Mouse (Mus musculus) kidney, embryonic 14.5 days (tissue): ENCODE results near the gene 1700001J03Rik. TPM values are rescaled to one million over a fixed set of nuclear protein-coding genes. Genes with fewer than 3 reads are reported as not detected.
"Not testable (repeated sequence)": the region's sequence is repeated elsewhere in the genome, so short reads cannot be mapped to it uniquely, and the experiment has no call there.

Experiments
- ATAC-seq: fragments of 200-750 bp; cut with Nextera tagmentation; 2 replicates; pipeline ENCODE4 v1.8.0; 2017; ENCODE audit warnings: moderate number of reproducible peaks, mild to moderate bottlenecking, moderate TSS enrichment, moderate library complexity; ENCODE audit not compliant: low FRiP score, low TSS enrichment
- H3K27ac ChIP-seq: fragments of 300-500 bp; sonication (generic); 2 replicates; pipeline ENCODE4 v1.5.1; 2014; ENCODE audit warnings: low read depth, mild to moderate bottlenecking, low read length, moderate library complexity, mixed read lengths
- H3K27me3 ChIP-seq: fragments of 300-500 bp; sonication (generic); 2 replicates; pipeline ENCODE4 v1.6.1; 2014; ENCODE audit warnings: mild to moderate bottlenecking, low read length; ENCODE audit not compliant: control insufficient read depth, insufficient read depth
- H3K36me3 ChIP-seq: fragments of 300-500 bp; sonication (generic); 2 replicates; pipeline ENCODE4 v1.6.1; 2014; ENCODE audit warnings: low read length, mixed read lengths; ENCODE audit not compliant: control insufficient read depth, insufficient read depth
- H3K4me1 ChIP-seq: fragments of 300-500 bp; sonication (generic); 2 replicates; pipeline ENCODE4 v1.6.1; 2014; ENCODE audit warnings: low read length, mixed read lengths; ENCODE audit not compliant: control insufficient read depth, insufficient read depth
- H3K4me2 ChIP-seq: fragments of 300-500 bp; sonication (generic); replicated peaks from 2 replicates; pipeline ENCODE4 v1.6.1; 2014; ENCODE audit warnings: low read depth, mild to moderate bottlenecking, low read length
- H3K4me3 ChIP-seq: fragments of 300-500 bp; sonication (generic); 2 replicates; pipeline ENCODE4 v1.5.1; 2014; ENCODE audit warnings: mild to moderate bottlenecking, low read length
- H3K9ac ChIP-seq: fragments of 300-500 bp; sonication (generic); 2 replicates; pipeline ENCODE4 v1.6.1; 2014; ENCODE audit warnings: low read depth, mild to moderate bottlenecking, low read length, moderate library complexity
- H3K9me3 ChIP-seq: fragments of 300-500 bp; sonication (generic); 2 replicates; pipeline ENCODE4 v1.6.1; 2016; ENCODE audit warnings: low read length; ENCODE audit not compliant: control insufficient read depth
- WGBS: fragments of 180-500 bp; shearing (Covaris S2); extraction: QIAGEN DNeasy Blood & Tissue Kit; methylation state at CpG from one replicate; pipeline ENCODE4 v1.1.7; 2014; 5-methylcytosine and 5-hydroxymethylcytosine counted together
- polyA plus RNA-seq: library from polyadenylated mRNA; unstranded; fragments of >200 nt; fragmentation: Nextera tagmentation; extraction: Ambion mirVana; gene quantifications from 2 replicates; pipeline ENCODE4 v1.2.1, GENCODE M21; 2014

Gene 1700001J03Rik
- 1.1 TPM in 1 of 2 replicates, not detected in the other for polyA plus RNA-seq

DNA sequence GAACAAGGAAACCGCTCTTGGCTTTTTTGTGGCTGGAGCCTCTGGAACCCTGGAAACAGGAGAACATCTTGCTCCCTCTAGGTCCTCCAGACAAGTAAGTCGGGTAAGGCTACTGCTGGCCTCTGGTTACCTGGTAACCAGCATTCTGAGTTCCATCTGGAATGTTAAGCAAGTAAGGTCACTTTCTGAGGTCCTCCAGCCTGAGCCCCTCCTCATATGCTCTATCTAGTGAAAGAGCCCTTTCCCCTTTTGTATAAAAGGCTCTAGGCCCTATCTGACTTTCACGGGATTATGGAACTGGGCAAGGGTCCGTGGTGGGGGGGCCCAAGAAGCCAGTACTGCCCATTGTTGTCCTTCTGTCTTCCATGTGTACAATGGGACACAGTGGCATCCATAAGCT, at the start of gene 1700001J03Rik:
Gene 1700001J03Rik, minus strand, starts transcription at position 101 of the 400 bp plus-strand sequence.
- H3K9ac ChIP-seq, H3K36me3 ChIP-seq, H3K27ac ChIP-seq, H3K9me3 ChIP-seq, H3K27me3 ChIP-seq, H3K4me3 ChIP-seq, ATAC-seq, H3K4me2 ChIP-seq, H3K4me1 ChIP-seq: not testable (repeated sequence)
- 80% methylated on average over 4 of the region's 4 CpGs for WGBS

DNA sequence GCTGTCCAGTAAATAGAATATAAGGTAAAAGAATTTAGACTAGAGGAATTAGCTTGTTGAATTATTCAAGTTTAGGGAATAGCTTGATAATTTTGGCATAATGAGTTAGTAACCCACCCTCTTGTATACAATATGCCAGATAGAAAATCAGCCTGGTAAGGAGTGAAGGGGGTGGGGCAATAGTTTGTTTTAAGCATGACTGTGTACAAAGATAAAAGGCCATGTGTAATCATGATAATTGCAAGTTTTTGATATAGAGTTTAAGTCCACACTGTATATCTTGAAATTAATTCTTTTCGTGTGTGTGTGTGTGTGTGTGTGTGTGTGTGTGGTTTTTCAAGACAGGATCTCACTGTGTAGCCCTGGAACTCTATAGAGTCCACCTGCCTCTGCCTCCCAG, 49.2 kb upstream of the 1700001J03Rik start:
- Histone ChIP-seq H3K4me2 (no peak overlapping the region), H3K27ac (no peak overlapping the region), H3K36me3 (no peaks in the 10 kb centered on the region), H3K9me3 (no peaks in the 10 kb centered on the region), H3K4me3 (no peak overlapping the region), H3K27me3 (no peaks in the 10 kb centered on the region), H3K4me1 (peaks cover 8% of the 10 kb centered on the region), H3K9ac (no peak overlapping the region)
- 88% methylated on average over 1 of the region's 1 CpGs for WGBS
- ATAC-seq = no peak

DNA sequence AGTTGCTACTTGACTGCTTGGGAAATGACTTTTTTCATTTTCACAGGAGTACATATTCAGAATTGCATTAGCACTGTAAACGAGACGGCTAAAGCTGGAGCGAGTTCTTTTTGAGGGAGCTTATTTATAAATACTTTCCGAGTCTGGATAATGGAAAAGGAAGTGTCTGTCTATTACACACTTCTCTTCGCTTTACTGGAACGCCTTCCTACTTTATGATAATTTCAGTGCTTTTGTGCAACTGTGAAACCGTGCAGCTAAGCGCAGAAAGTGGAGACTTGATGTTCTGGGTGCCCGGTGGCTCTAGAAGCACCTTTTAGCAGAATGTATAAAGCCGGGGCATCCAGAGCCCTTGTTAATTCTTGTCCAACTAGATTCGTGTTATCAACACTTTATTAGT, 47.7 kb upstream of the 1700001J03Rik start:
- no peaks in the 10 kb centered on the region for H3K27me3 ChIP-seq
- no peaks in the 10 kb centered on the region for H3K9me3 ChIP-seq
- H3K4me1 ChIP-seq = peaks cover 2% of the 10 kb centered on the region; the same call in 1 of the 2 replicates
- H3K4me2 ChIP-seq = peak overlapping the region; percentile 60
- 71% methylated on average over 11 of the region's 11 CpGs for WGBS
- peak overlapping the region; percentile 76 for H3K4me3 ChIP-seq
- H3K9ac ChIP-seq = peak overlapping the region; percentile 9; the same call in 1 of the 2 replicates
- H3K36me3 ChIP-seq = no peaks in the 10 kb centered on the region
- no peak for ATAC-seq
- no peak overlapping the region for H3K27ac ChIP-seq

DNA sequence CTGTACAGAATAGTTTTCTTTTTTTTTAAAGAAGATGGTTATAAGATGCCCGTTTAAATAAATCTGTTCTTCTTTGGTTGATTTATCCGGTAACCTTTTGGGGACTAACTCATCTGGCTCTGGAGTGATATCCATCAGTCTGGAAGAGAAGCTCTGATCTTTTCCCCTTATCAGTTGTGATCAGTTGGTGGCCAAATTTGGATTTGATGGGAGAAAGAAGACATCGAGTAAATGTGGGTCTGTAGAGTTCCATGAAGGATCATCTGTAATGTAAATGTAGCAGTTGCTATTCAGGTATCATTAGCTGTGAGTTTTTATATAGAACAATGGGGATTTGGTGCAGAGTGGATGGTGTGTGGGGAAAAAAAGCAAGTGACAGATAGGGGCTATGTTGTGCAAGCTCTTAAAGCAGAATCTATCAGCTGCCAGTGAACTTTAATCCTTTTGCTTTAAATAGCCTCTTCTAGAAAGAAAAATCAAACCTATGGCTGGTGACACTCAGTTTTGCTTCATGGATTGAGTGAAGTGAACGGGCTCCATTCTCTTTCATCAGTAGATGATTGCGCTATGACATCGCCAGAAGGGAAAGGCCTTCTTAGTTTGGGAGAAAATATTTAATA, 47.1 kb upstream of the 1700001J03Rik start:
- no peaks in the 10 kb centered on the region for H3K27me3 ChIP-seq
- 38% methylated on average over 6 of the region's 6 CpGs for WGBS
- H3K9me3 ChIP-seq = no peaks in the 10 kb centered on the region
- no peak overlapping the region for H3K27ac ChIP-seq
- H3K9ac ChIP-seq = peak overlapping the region; percentile 91
- H3K36me3 ChIP-seq = no peaks in the 10 kb centered on the region
- peaks cover 2% of the 10 kb centered on the region; the same call in 1 of the 2 replicates for H3K4me1 ChIP-seq
- peak overlapping the region; percentile 60 for H3K4me2 ChIP-seq
- ATAC-seq = no peak
- H3K4me3 ChIP-seq = peak overlapping the region; percentile 76

DNA sequence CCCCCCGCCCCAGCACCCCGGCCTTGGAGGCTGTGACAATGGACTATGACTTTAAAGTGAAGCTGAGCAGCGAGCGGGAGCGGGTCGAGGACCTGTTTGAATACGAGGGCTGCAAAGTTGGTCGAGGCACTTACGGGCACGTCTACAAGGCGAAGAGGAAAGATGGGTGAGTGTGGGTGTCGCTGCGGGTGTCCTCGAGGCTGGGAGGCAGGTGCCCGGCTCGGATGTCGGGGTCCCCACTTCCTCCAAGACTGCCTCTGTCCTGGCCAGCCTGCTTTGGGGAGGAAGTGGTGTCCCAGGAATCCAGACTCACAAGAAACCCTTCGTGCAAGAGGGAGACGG, 46.5 kb upstream of the 1700001J03Rik start:
- peak overlapping the region; percentile 96 for H3K27ac ChIP-seq
- no peaks in the 10 kb centered on the region for H3K9me3 ChIP-seq
- H3K27me3 ChIP-seq = no peaks in the 10 kb centered on the region
- peak; percentile 44 for ATAC-seq
- WGBS = under 1% methylated on average over 19 of the region's 19 CpGs
- peak overlapping the region; percentile 76 for H3K4me3 ChIP-seq
- peaks cover 2% of the 10 kb centered on the region; the same call in 1 of the 2 replicates for H3K4me1 ChIP-seq
- H3K36me3 ChIP-seq = no peaks in the 10 kb centered on the region
- peak overlapping the region; percentile 91 for H3K9ac ChIP-seq
- H3K4me2 ChIP-seq = peak overlapping the region; percentile 60

DNA sequence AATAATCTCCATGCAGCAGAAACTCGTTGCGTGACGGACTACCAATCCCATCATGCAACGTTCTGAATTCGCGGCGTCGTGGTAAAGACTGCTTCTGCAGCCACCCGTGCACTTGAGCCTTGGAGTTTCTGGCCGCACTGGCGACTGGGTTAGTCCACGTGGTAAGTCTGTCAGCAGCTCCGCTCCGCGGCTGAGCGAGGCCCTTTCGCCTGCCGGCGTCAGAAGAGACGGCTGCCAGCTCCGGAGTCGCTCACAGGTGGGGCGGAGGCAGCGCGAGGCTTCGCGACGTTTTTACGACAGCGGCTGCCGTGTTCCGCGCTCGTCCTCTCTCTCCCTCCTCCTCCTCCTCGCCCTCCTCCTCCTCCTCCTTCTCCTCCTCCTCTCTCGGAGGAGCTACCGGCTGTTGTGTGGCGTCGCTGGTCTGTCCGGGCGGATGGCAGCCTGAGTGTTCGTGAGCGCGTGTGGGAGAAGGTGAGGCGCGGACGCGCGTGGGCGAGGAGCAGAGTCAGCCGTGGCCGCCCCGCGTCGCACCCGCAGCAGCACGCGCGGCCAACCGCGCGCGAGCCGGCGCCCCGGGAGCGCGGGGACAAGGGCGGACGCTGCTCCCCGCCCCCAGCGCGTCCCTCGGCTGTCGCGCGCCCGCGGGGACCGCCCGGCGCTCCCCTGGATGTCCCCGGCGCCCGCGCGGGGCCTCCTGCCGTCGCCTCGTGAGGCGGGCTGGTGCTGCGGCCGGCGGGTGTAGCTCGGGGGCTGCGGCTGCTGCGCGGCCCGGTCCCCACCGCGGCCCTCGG, 46.0 kb upstream of the 1700001J03Rik start, which contains the start of gene Cdk8:
Gene Cdk8, plus strand, starts transcription at position 367 of the 791 bp plus-strand sequence.
- Histone ChIP-seq H3K27ac (peak within 1 kb of the TSS; percentile 96), H3K36me3 (no peaks in the 10 kb centered on the region), H3K4me2 (peak within 1 kb of the TSS; percentile 60), H3K27me3 (no peaks in the 10 kb centered on the region), H3K4me3 (peak within 1 kb of the TSS; percentile 76), H3K9ac (peak within 1 kb of the TSS; percentile 91), H3K9me3 (no peaks in the 10 kb centered on the region), H3K4me1 (peaks cover 2% of the 10 kb centered on the region; the same call in 1 of the 2 replicates)
- ATAC-seq = peak; percentile 90
- under 1% methylated on average over 57 of the region's 102 CpGs for WGBS

DNA sequence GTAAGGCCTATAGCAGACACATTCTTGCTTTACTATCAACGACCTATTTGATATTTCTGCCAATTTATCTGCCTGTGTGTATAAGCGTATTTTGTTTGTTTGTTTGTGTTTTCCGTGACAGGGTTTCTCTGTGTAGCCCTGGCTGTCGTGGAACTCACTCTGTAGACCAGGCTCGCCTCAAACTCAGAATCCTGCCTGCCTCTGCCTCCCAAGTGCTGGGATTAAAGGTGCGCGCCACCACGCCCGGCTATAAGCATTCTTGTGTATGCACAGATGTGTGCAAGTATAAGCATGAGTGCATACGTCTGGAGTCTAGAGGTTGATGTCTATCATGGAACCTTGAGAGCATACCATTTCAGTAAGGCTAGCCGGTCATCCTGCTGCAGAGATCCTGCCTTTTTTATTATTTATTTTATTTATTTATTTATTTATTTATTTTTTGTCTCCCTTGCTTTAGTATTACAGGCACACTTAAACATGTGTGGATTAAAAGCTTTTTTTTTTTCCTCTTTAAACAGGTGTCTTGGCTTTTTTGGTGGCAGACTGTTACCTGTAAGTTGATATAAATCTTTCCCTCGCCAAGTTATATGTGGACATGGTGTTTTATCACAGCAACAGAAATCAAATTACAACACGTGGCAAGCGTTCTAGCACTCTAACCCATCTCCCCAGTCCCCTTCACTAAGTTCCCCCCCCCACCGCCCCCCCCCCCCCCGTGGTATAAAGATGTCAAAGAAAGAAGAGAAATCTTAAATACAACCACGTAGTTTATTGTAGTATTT, 45.0 kb upstream of the 1700001J03Rik start:
- WGBS = 61% methylated on average over 16 of the region's 17 CpGs
- Histone ChIP-seq H3K4me1 (peaks cover 2% of the 10 kb centered on the region; the same call in 1 of the 2 replicates), H3K36me3 (no peaks in the 10 kb centered on the region), H3K9ac (peak overlapping the region; percentile 91), H3K9me3 (no peaks in the 10 kb centered on the region), H3K4me3 (peak overlapping the region; percentile 76), H3K27me3 (no peaks in the 10 kb centered on the region), H3K4me2 (peak overlapping the region; percentile 58), H3K27ac (peak overlapping the region; percentile 96)
- 0 out of 2 replicates have a peak, but pooled peaks have one; percentile 10 for ATAC-seq

DNA sequence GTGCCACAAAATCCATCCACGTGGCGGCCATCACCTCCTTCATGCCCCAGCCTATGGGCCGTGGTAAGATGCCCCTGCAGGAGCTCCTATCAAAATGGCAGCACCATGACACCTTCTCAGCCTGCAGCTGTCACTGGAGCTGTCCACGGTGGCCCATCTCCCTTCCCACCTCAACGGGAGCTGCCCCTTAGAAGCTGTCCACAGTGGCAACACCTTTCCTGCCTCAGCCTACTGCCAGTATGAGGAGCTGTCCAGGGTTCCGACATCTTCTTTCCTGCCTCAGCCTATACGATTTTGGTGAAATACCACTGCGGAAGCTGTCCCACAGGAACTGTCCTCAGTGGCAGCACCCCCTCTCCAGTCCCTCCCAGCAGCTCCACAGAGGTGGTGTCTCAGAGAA, 42.4 kb upstream of the 1700001J03Rik start:
- H3K27me3 ChIP-seq = no peaks in the 10 kb centered on the region
- peaks cover 2% of the 10 kb centered on the region; the same call in 1 of the 2 replicates for H3K4me1 ChIP-seq
- no peak for ATAC-seq
- no peak overlapping the region for H3K4me2 ChIP-seq
- no peak overlapping the region for H3K27ac ChIP-seq
- no peak overlapping the region for H3K9ac ChIP-seq
- no peaks in the 10 kb centered on the region for H3K9me3 ChIP-seq
- H3K36me3 ChIP-seq = no peaks in the 10 kb centered on the region
- WGBS = 83% methylated on average over 8 of the region's 8 CpGs
- no peak overlapping the region for H3K4me3 ChIP-seq
